Mouse (Mus musculus) cerebellum, adult 9-10 months (tissue): ENCODE results near the gene Lrit2.

ENCODE experiments used
- DNase-seq: peaks from one replicate; pipeline ENCODE4 v3.0.0; 2022

The Lrit2 gene

DNA sequence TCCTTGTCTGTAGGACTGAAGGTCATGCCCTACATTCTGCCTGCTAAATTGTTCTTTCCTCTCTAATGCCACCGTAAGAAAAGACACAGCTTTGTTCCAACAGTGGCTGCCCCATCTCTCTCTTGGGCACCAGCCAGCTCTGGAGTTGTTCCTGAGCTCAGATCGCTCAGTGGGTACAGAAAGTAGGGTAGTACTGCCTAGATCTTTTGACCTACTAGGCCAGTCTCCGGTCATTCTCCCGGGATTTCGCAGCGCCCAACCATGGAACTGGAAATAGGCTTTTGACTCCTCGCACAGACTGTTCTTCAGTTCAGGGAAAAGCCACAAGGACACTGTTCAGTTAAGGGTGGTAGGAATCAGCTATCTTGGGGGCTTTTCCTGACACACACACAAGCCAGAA lies 45.2 kb downstream of the Lrit2 start:
- no peak for DNase-seq

DNA sequence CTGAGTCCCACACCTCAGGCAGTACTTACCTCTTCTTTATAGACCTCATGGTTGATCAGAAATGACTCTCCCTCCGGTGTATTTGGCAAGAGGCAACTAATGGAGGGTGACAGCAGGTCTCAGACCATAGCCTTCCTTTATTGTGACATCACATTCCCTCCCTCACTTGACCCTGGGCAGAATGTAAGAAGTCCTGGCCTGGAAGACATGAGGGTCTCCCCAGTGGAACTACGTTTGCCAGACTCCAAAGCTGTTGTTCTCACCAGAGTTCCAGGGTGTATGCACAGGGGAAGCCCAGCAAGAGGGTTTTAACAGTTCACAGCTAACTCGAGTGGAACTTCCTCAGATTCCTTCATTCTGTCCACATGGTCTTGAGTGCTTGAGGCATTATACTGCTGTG lies 46.2 kb downstream of the Lrit2 start, which contains the start of gene 2610528A11Rik:
Gene 2610528A11Rik, minus strand, starts transcription at position 101 of the 400 bp plus-strand sequence.
- no peak for DNase-seq

DNA sequence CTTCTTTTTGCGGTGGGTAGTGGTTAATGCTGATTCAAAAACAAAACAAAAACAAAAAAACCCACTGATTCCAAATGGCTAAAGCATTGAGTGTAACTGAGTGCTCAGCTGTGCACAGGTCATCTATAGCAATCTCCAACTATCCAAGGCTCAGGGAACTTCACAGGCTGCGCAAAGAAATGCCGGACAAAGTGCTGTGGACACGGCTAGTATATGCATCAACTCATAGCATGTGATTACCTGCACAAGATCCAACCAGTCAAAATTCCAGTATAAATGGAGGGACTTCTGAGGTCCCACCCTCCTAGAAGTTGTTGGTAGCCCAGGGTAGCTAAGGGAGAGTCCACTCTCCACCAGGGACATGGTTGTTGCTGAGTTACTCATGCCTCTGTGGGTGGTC lies 51.5 kb downstream of the Lrit2 start:
- no peak for DNase-seq
